Mouse (Mus musculus) liver, embryonic 12.5 days (tissue): Measurements from ENCODE around the gene Ano5. TPM values are rescaled to one million over a fixed set of nuclear protein-coding genes. Genes with fewer than 3 reads are reported as not detected.

Experiments used
- ATAC-seq: fragments of 200-750 bp; cut with Nextera tagmentation; 2 replicates; pipeline ENCODE4 v1.8.0; 2017; ENCODE audit warnings: moderate number of reproducible peaks, mild to moderate bottlenecking, moderate library complexity
- H3K27ac ChIP-seq: fragments of 300-500 bp; sonication (generic); 2 replicates; pipeline ENCODE4 v1.5.1; 2016; ENCODE audit warnings: mild to moderate bottlenecking
- H3K27me3 ChIP-seq: fragments of 300-500 bp; sonication (generic); replicated peaks from 2 replicates; pipeline ENCODE4 v1.6.1; 2016; ENCODE audit warnings: mild to moderate bottlenecking, moderate library complexity
- H3K36me3 ChIP-seq: fragments of 300-500 bp; sonication (generic); 2 replicates; pipeline ENCODE4 v1.6.1; 2016; ENCODE audit warnings: mild to moderate bottlenecking, moderate library complexity
- H3K4me1 ChIP-seq: fragments of 300-500 bp; sonication (generic); 2 replicates; pipeline ENCODE4 v1.6.1; 2016
- H3K4me2 ChIP-seq: fragments of 300-500 bp; sonication (generic); 2 replicates; pipeline ENCODE4 v1.6.1; 2016; ENCODE audit warnings: mild to moderate bottlenecking, moderate library complexity
- H3K4me3 ChIP-seq: fragments of 300-500 bp; sonication (generic); 2 replicates; pipeline ENCODE4 v1.5.1; 2016; ENCODE audit warnings: mild to moderate bottlenecking, moderate library complexity
- H3K9ac ChIP-seq: fragments of 300-500 bp; sonication (generic); 2 replicates; pipeline ENCODE4 v1.6.1; 2016; ENCODE audit warnings: mild to moderate bottlenecking, moderate library complexity
- H3K9me3 ChIP-seq: fragments of 300-500 bp; sonication (generic); replicated peaks from 2 replicates; pipeline ENCODE4 v1.6.1; 2016; ENCODE audit warnings: mild to moderate bottlenecking, moderate library complexity
- WGBS: fragments of 180-500 bp; shearing (Covaris S2); methylation state at CpG from one replicate; pipeline ENCODE4 v1.1.7; 2016; ENCODE audit not compliant: insufficient replicate concordance; 5-methylcytosine and 5-hydroxymethylcytosine counted together
- polyA plus RNA-seq: library from polyadenylated mRNA; unstranded; fragments of >200 nt; fragmentation: Nextera tagmentation; extraction: Ambion mirVana; gene quantifications from 2 replicates; pipeline ENCODE4 v1.2.1, GENCODE M21; 2016

Gene Ano5
- polyA plus RNA-seq, 1 experiment from 2014 or later = not detected

GRCm38 (mm10) chr7:51621694-51622145, 110.9 kb downstream of the Ano5 start, which contains the start of gene Slc17a6:
TSS of gene Slc17a6 (plus strand) at chr7:51622006.
- no peak for ATAC-seq
- 2% methylated on average over 23 of the region's 23 CpGs for WGBS
- Histone ChIP-seq H3K4me1 (no peaks in the 10 kb centered on the region), H3K27ac (no peak within 1 kb of the TSS), H3K9me3 (no peaks in the 10 kb centered on the region), H3K4me2 (no peak within 1 kb of the TSS), H3K36me3 (no peaks in the 10 kb centered on the region), H3K9ac (no peak within 1 kb of the TSS), H3K4me3 (no peak within 1 kb of the TSS), H3K27me3 (peaks cover 50% of the 10 kb centered on the region)

GRCm38 (mm10) chr7:51622196-51622595, 111.4 kb downstream of the Ano5 start:
- Histone ChIP-seq H3K27me3 (peaks cover 55% of the 10 kb centered on the region), H3K4me3 (no peak overlapping the region), H3K27ac (no peak overlapping the region), H3K36me3 (no peaks in the 10 kb centered on the region), H3K4me2 (no peak overlapping the region), H3K4me1 (no peaks in the 10 kb centered on the region), H3K9ac (no peak overlapping the region), H3K9me3 (no peaks in the 10 kb centered on the region)
- 4% methylated on average over 18 of the region's 18 CpGs for WGBS
- ATAC-seq = no peak

GRCm38 (mm10) chr7:51622666-51623065, 111.8 kb downstream of the Ano5 start:
- H3K4me2 ChIP-seq = no peak overlapping the region
- no peaks in the 10 kb centered on the region for H3K36me3 ChIP-seq
- no peak overlapping the region for H3K27ac ChIP-seq
- H3K9me3 ChIP-seq = no peaks in the 10 kb centered on the region
- ATAC-seq = no peak
- no peak overlapping the region for H3K9ac ChIP-seq
- 7% methylated on average over 5 of the region's 5 CpGs for WGBS
- peaks cover 59% of the 10 kb centered on the region for H3K27me3 ChIP-seq
- H3K4me1 ChIP-seq = no peaks in the 10 kb centered on the region
- H3K4me3 ChIP-seq = no peak overlapping the region

GRCm38 (mm10) chr7:51624336-51624897, 113.6 kb downstream of the Ano5 start:
- H3K27ac ChIP-seq = no peak overlapping the region
- ATAC-seq = no peak
- no peaks in the 10 kb centered on the region for H3K4me1 ChIP-seq
- no peaks in the 10 kb centered on the region for H3K9me3 ChIP-seq
- no peak overlapping the region for H3K4me3 ChIP-seq
- no peaks in the 10 kb centered on the region for H3K36me3 ChIP-seq
- peaks cover 72% of the 10 kb centered on the region for H3K27me3 ChIP-seq
- WGBS = 4% methylated on average over 4 of the region's 4 CpGs
- H3K4me2 ChIP-seq = no peak overlapping the region
- no peak overlapping the region for H3K9ac ChIP-seq

GRCm38 (mm10) chr7:51625161-51625560, 114.3 kb downstream of the Ano5 start:
- no peak overlapping the region for H3K27ac ChIP-seq
- 5% methylated on average over 23 of the region's 23 CpGs for WGBS
- H3K36me3 ChIP-seq = no peaks in the 10 kb centered on the region
- H3K27me3 ChIP-seq = peaks cover 74% of the 10 kb centered on the region
- no peak overlapping the region for H3K4me3 ChIP-seq
- no peak overlapping the region for H3K4me2 ChIP-seq
- no peak for ATAC-seq
- no peaks in the 10 kb centered on the region for H3K4me1 ChIP-seq
- H3K9ac ChIP-seq = no peak overlapping the region
- no peaks in the 10 kb centered on the region for H3K9me3 ChIP-seq

GRCm38 (mm10) chr7:51625591-51626255, 114.9 kb downstream of the Ano5 start:
- 6% methylated on average over 11 of the region's 11 CpGs for WGBS

GRCm38 (mm10) chr7:51626451-51627000, 115.7 kb downstream of the Ano5 start:
- 4% methylated on average over 16 of the region's 16 CpGs for WGBS
- H3K27me3 ChIP-seq = peaks cover 77% of the 10 kb centered on the region
- no peak for ATAC-seq
- no peaks in the 10 kb centered on the region for H3K9me3 ChIP-seq
- no peak overlapping the region for H3K4me3 ChIP-seq
- H3K4me2 ChIP-seq = no peak overlapping the region
- H3K36me3 ChIP-seq = no peaks in the 10 kb centered on the region
- no peaks in the 10 kb centered on the region for H3K4me1 ChIP-seq
- no peak overlapping the region for H3K9ac ChIP-seq
- H3K27ac ChIP-seq = no peak overlapping the region

More at GRCm38 (mm10) chr7:51625591-51626255, 114.9 kb downstream of the Ano5 start:
- H3K4me2 ChIP-seq = no peak overlapping the region
- H3K27me3 ChIP-seq = peaks cover 74% of the 10 kb centered on the region
- no peak for ATAC-seq
- no peak overlapping the region for H3K27ac ChIP-seq
- H3K9me3 ChIP-seq = no peaks in the 10 kb centered on the region
- no peak overlapping the region for H3K4me3 ChIP-seq
- no peaks in the 10 kb centered on the region for H3K36me3 ChIP-seq
- H3K9ac ChIP-seq = no peak overlapping the region
- no peaks in the 10 kb centered on the region for H3K4me1 ChIP-seq

GRCm38 (mm10) chr7:51627001-51627631, 116.3 kb downstream of the Ano5 start:
- no peak for ATAC-seq
- no peak overlapping the region for H3K27ac ChIP-seq
- H3K9ac ChIP-seq = no peak overlapping the region
- peaks cover 72% of the 10 kb centered on the region for H3K27me3 ChIP-seq
- H3K36me3 ChIP-seq = no peaks in the 10 kb centered on the region
- no peak overlapping the region for H3K4me2 ChIP-seq
- WGBS = 3% methylated on average over 26 of the region's 26 CpGs
- H3K4me3 ChIP-seq = no peak overlapping the region
- no peaks in the 10 kb centered on the region for H3K4me1 ChIP-seq
- no peaks in the 10 kb centered on the region for H3K9me3 ChIP-seq

- Histone ChIP-seq H3K27me3 (peaks cover 67% of the 10 kb centered on the region), H3K4me3 (no peak overlapping the region), H3K9ac (no peak overlapping the region), H3K9me3 (no peaks in the 10 kb centered on the region), H3K27ac (no peak overlapping the region), H3K4me2 (no peak overlapping the region), H3K4me1 (no peaks in the 10 kb centered on the region), H3K36me3 (no peaks in the 10 kb centered on the region)
- no peak for ATAC-seq
- 1% methylated on average over 9 of the region's 9 CpGs for WGBS
Measured at GRCm38 (mm10) chr7:51627666-51628065, 116.8 kb downstream of the Ano5 start.

GRCm38 (mm10) chr7:51628349-51628748, 117.5 kb downstream of the Ano5 start:
- peaks cover 64% of the 10 kb centered on the region for H3K27me3 ChIP-seq
- no peak overlapping the region for H3K27ac ChIP-seq
- ATAC-seq = no peak
- no peak overlapping the region for H3K9ac ChIP-seq
- H3K9me3 ChIP-seq = no peaks in the 10 kb centered on the region
- no peaks in the 10 kb centered on the region for H3K36me3 ChIP-seq
- WGBS = 2% methylated on average over 9 of the region's 9 CpGs
- no peaks in the 10 kb centered on the region for H3K4me1 ChIP-seq
- H3K4me2 ChIP-seq = no peak overlapping the region
- no peak overlapping the region for H3K4me3 ChIP-seq

- Histone ChIP-seq H3K27me3 (peaks cover 56% of the 10 kb centered on the region), H3K27ac (no peak overlapping the region), H3K4me1 (no peaks in the 10 kb centered on the region), H3K4me2 (no peak overlapping the region), H3K36me3 (no peaks in the 10 kb centered on the region), H3K4me3 (no peak overlapping the region), H3K9me3 (no peaks in the 10 kb centered on the region), H3K9ac (no peak overlapping the region)
- WGBS = 14% methylated on average over 3 of the region's 3 CpGs
- no peak for ATAC-seq
Measured at GRCm38 (mm10) chr7:51629206-51629605, 118.4 kb downstream of the Ano5 start.

- Histone ChIP-seq H3K4me1 (no peaks in the 10 kb centered on the region), H3K27ac (no peak overlapping the region), H3K4me3 (no peak overlapping the region), H3K9me3 (no peaks in the 10 kb centered on the region), H3K9ac (no peak overlapping the region), H3K27me3 (peaks cover 36% of the 10 kb centered on the region), H3K4me2 (no peak overlapping the region), H3K36me3 (no peaks in the 10 kb centered on the region)
- ATAC-seq = no peak
- WGBS = 41% methylated on average over 3 of the region's 3 CpGs
Measured at GRCm38 (mm10) chr7:51631171-51631570, 120.3 kb downstream of the Ano5 start.
